Mouse (Mus musculus) thymus, adult 2 months (tissue): Measurements from ENCODE around the gene Serinc5. TPM values are rescaled to one million over a fixed set of nuclear protein-coding genes. Genes with fewer than 3 reads are reported as not detected.

ENCODE experiments used
- DNase-seq: peaks from one replicate; pipeline ENCODE4 v3.0.0; 2021
- H3K27ac ChIP-seq: fragments of 200-500 bp; 2 replicates; pipeline ENCODE4 v1.5.1; 2012; ENCODE audit warnings: low read length, control low read depth; ENCODE audit not compliant: control insufficient read depth, insufficient read depth
- H3K27me3 ChIP-seq: fragments of 200-500 bp; 2 replicates; pipeline ENCODE4 v1.6.1; 2012; ENCODE audit warnings: mild to moderate bottlenecking, low read length, moderate library complexity, mixed read lengths; ENCODE audit not compliant: control insufficient read depth, insufficient read depth
- H3K36me3 ChIP-seq: fragments of 200-500 bp; 2 replicates; pipeline ENCODE4 v1.6.1; 2012; ENCODE audit warnings: mild to moderate bottlenecking, low read length, moderate library complexity; ENCODE audit not compliant: control insufficient read depth, insufficient read depth
- H3K4me1 ChIP-seq: fragments of 200-500 bp; replicated peaks from 2 replicates; pipeline ENCODE4 v1.6.1; 2012; ENCODE audit warnings: low read length; ENCODE audit not compliant: control insufficient read depth, insufficient read depth
- H3K4me3 ChIP-seq: fragments of 200-500 bp; 2 replicates; pipeline ENCODE4 v1.5.1; 2012; ENCODE audit warnings: mild to moderate bottlenecking, low read length, control low read depth, moderate library complexity; ENCODE audit not compliant: control insufficient read depth, insufficient read depth
- CTCF ChIP-seq: fragments of 200-500 bp; IDR thresholded peaks from 2 replicates; pipeline ENCODE4 v1.5.1; 2012; ENCODE audit warnings: mild to moderate bottlenecking, control low read depth, low read length, moderate library complexity, borderline replicate concordance; ENCODE audit not compliant: control insufficient read depth, poor library complexity, insufficient read depth; ENCODE audit errors: extremely low read depth
- POLR2A ChIP-seq: fragments of 200-500 bp; IDR thresholded peaks from 2 replicates; pipeline ENCODE4 v1.6.1; 2012; ENCODE audit warnings: mild to moderate bottlenecking, low read length, control low read depth, moderate library complexity; ENCODE audit not compliant: control insufficient read depth, poor library complexity, insufficient read depth; ENCODE audit errors: extremely low read depth
- WGBS: fragments of 180-500 bp; shearing (Covaris S2); methylation state at CpG from one replicate; pipeline ENCODE4 v1.1.7; 2018; 5-methylcytosine and 5-hydroxymethylcytosine counted together
- polyA plus RNA-seq: library from polyadenylated mRNA; depleted of rRNA; stranded (reverse); fragments of >200 nt; gene quantifications from 2 replicates; pipeline ENCODE4 v1.2.3, GENCODE M21; 2012

The Serinc5 gene
- polyA plus RNA-seq, 1 experiment, result 108 TPM

DNA sequence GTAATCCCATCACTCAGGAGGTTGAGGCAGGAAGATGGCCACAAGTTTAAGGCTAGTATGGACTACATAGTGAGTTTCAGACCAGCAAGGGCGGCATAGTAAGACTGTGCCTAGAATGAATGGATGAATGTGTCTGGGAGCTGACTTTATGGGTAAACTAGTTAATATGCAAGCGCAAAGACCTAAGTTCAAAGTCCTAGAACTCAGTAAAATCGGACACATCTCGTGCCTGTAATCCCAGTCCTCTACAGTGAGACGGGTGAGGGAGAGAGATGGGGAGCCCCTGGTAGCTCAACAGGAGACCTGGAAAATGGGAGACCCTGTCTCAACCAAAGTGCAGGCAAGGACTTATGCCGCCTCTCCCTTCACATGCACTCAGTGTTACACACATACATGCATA is 88.5 kb downstream of the Serinc5 start:
- TF ChIP-seq CTCF (no peak), POLR2A (no peak)
- WGBS, result 98% methylated on average over 6 of the region's 6 CpGs
- H3K27me3 ChIP-seq, result no peaks in the 10 kb centered on the region
- H3K36me3 ChIP-seq, result peaks cover 9% of the 10 kb centered on the region
- no peak overlapping the region for H3K4me3 ChIP-seq
- peaks cover 9% of the 10 kb centered on the region for H3K4me1 ChIP-seq
- no peak overlapping the region for H3K27ac ChIP-seq
- no peak for DNase-seq

GRCm38 (mm10) chr13:92702035-92702434 is 91.1 kb downstream of the Serinc5 start:
- H3K4me3 ChIP-seq, result no peak overlapping the region
- WGBS, result 96% methylated on average over 5 of the region's 5 CpGs
- DNase-seq, result no peak
- H3K36me3 ChIP-seq, result peaks cover 15% of the 10 kb centered on the region; the same call in 1 of the 2 replicates
- TF ChIP-seq CTCF, result no peak
- no peak for TF ChIP-seq POLR2A
- peaks cover 9% of the 10 kb centered on the region for H3K4me1 ChIP-seq
- no peak overlapping the region for H3K27ac ChIP-seq
- H3K27me3 ChIP-seq, result no peaks in the 10 kb centered on the region

DNA sequence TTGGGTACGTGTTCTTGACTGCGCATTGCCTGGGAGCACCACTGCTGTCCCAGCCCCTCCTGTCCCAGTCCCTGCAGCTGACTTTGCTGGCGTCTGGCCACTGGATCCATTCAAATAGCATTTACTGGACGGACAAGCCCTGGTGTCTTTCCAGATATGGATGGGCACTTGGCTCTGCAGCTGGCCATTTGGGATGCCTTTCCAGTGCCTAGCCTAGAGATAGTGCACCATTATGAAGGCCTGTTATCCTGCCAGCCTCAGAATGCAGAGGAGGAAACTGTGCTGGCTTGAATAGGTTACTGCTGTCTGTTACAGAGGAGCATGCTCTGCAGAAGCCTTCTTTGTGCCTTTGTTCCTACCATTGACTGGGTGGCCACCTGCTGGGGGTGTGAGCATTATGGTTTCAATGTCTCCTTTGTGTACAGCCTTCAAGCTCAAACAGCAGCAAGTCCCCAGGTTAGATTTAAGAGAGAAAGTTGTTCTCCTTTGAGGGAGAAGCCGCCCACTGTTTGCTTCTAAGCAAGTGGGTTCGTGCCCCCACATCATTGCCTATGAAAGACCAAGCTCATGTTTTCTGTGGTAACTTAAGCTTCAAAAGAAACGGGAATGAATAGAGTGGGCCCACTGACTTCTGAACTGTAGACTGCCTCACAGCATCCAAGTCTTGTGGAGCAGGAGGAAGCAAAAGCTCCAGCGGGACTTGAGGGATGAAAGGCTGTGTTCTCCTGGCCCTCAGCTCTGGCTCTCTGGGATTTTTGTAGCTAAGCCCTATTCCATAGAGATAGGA is 92.5 kb downstream of the Serinc5 start:
- Histone ChIP-seq H3K27ac (peak overlapping the region; percentile 34; the same call in 1 of the 2 replicates), H3K36me3 (peaks cover 24% of the 10 kb centered on the region), H3K27me3 (no peaks in the 10 kb centered on the region), H3K4me3 (no peak overlapping the region), H3K4me1 (peaks cover 9% of the 10 kb centered on the region)
- peak; percentile 66 for DNase-seq
- 65% methylated on average over 8 of the region's 8 CpGs for WGBS
- TF ChIP-seq POLR2A (no peak), CTCF (no peak)

- Histone ChIP-seq H3K27me3 (no peaks in the 10 kb centered on the region), H3K27ac (no peak overlapping the region), H3K4me3 (no peak overlapping the region), H3K36me3 (peaks cover 32% of the 10 kb centered on the region), H3K4me1 (peaks cover 9% of the 10 kb centered on the region)
- DNase-seq, result no peak
- WGBS, result 97% methylated on average over 7 of the region's 7 CpGs
- TF ChIP-seq CTCF (no peak), POLR2A (no peak)
Measured at GRCm38 (mm10) chr13:92704189-92704588, 93.3 kb downstream of the Serinc5 start.

DNA sequence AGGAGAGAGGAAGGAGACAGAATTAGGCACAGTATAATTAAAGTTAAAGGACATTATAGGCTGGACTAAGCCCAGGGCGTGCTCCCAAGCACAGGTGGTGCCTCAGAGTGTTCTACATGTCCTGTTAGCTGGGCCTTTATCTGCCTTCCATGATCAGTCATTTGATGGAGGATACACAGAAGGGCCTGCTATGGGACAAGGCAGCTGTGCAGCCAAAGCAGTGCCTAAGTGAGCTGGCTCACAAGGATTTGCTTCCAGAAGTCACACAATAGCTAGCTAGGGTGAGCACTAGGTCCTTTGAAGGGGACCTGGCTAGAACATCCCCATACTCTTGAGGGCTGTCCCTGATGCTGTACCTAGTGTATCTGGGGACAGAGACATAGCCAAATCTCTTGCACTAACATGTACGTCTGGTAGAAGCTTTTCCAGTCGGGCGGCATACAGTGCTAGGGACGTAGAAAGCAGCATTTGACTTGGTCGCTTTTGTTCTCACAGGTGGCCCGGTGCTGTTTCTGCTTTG is 94.2 kb downstream of the Serinc5 start:
- DNase-seq, result no peak
- WGBS, result 96% methylated on average over 7 of the region's 7 CpGs
- H3K27me3 ChIP-seq, result no peaks in the 10 kb centered on the region
- no peak overlapping the region for H3K27ac ChIP-seq
- peaks cover 9% of the 10 kb centered on the region for H3K4me1 ChIP-seq
- peaks cover 36% of the 10 kb centered on the region for H3K36me3 ChIP-seq
- H3K4me3 ChIP-seq, result no peak overlapping the region
- TF ChIP-seq CTCF (no peak), POLR2A (no peak)

GRCm38 (mm10) chr13:92706342-92707061 is 95.6 kb downstream of the Serinc5 start:
- Histone ChIP-seq H3K27ac (no peak overlapping the region), H3K4me3 (no peak overlapping the region), H3K27me3 (no peaks in the 10 kb centered on the region), H3K36me3 (peaks cover 36% of the 10 kb centered on the region), H3K4me1 (peaks cover 9% of the 10 kb centered on the region)
- TF ChIP-seq CTCF (no peak), POLR2A (no peak)
- 98% methylated on average over 9 of the region's 9 CpGs for WGBS
- DNase-seq, result no peak
